Mouse (Mus musculus): ENCODE measurements around the gene 1700010B08Rik. TPM values are rescaled to one million over a fixed set of nuclear protein-coding genes. Genes with fewer than 3 reads are reported as not detected.

The 1700010B08Rik gene
- polyA plus RNA-seq, 1 experiment from 2014 or later, result not detected

GRCm38 (mm10) chr2:173748961-173749659, 29.9 kb downstream of the 1700010B08Rik start:
- no peaks in the 10 kb centered on the region for H3K9me3 ChIP-seq
- ATAC-seq (ENCODE audit: borderline replicate concordance, extremely low read depth, low FRiP score, low TSS enrichment), result peak; percentile 14; the same call in 1 of the 2 replicates
- H3K4me1 ChIP-seq, result 0 out of 2 replicates have a peak, but pooled peaks cover 4% of the 10 kb centered on the region
- no peaks in the 10 kb centered on the region for H3K36me3 ChIP-seq
- no peak overlapping the region for H3K4me2 ChIP-seq
- no peak overlapping the region for H3K4me3 ChIP-seq
- no peaks in the 10 kb centered on the region for H3K27me3 ChIP-seq
- no peak overlapping the region for H3K27ac ChIP-seq
- H3K9ac ChIP-seq, result no peak overlapping the region
- 71% methylated on average over 2 of the region's 2 CpGs for WGBS

- 75% methylated on average over 8 of the region's 8 CpGs for WGBS
- ATAC-seq (ENCODE audit: borderline replicate concordance, extremely low read depth, low FRiP score, low TSS enrichment), result no peak
- Histone ChIP-seq H3K9me3 (no peaks in the 10 kb centered on the region), H3K4me3 (no peak overlapping the region), H3K4me1 (peaks cover 8% of the 10 kb centered on the region; the same call in 1 of the 2 replicates), H3K4me2 (no peak overlapping the region), H3K36me3 (no peaks in the 10 kb centered on the region), H3K9ac (no peak overlapping the region), H3K27me3 (no peaks in the 10 kb centered on the region), H3K27ac (no peak overlapping the region)
These were observed 36.4 kb downstream of the 1700010B08Rik start for GRCm38 (mm10) chr2:173755433-173756144.

GRCm38 (mm10) chr2:173757624-173758155, 38.5 kb downstream of the 1700010B08Rik start:
- Histone ChIP-seq H3K4me2 (no peak overlapping the region), H3K9ac (no peak overlapping the region), H3K27ac (no peak overlapping the region), H3K27me3 (no peaks in the 10 kb centered on the region), H3K4me1 (peaks cover 8% of the 10 kb centered on the region; the same call in 1 of the 2 replicates), H3K4me3 (no peak overlapping the region), H3K36me3 (no peaks in the 10 kb centered on the region), H3K9me3 (no peaks in the 10 kb centered on the region)
- WGBS, result 78% methylated on average over 8 of the region's 8 CpGs
- no peak for ATAC-seq (ENCODE audit: borderline replicate concordance, extremely low read depth, low FRiP score, low TSS enrichment)

- Histone ChIP-seq H3K4me3 (no peak overlapping the region), H3K27me3 (no peaks in the 10 kb centered on the region), H3K4me2 (no peak overlapping the region), H3K9ac (no peak overlapping the region), H3K27ac (no peak overlapping the region), H3K9me3 (no peaks in the 10 kb centered on the region), H3K36me3 (no peaks in the 10 kb centered on the region), H3K4me1 (no peaks in the 10 kb centered on the region)
- WGBS, result 78% methylated on average over 6 of the region's 6 CpGs
- no peak for ATAC-seq (ENCODE audit: borderline replicate concordance, extremely low read depth, low FRiP score, low TSS enrichment)
These were observed 41.4 kb downstream of the 1700010B08Rik start for GRCm38 (mm10) chr2:173760607-173761006.

GRCm38 (mm10) chr2:173764629-173765028, 45.4 kb downstream of the 1700010B08Rik start:
- H3K36me3 ChIP-seq, result no peaks in the 10 kb centered on the region
- no peak overlapping the region for H3K4me3 ChIP-seq
- peaks cover 7% of the 10 kb centered on the region; the same call in 1 of the 2 replicates for H3K4me1 ChIP-seq
- no peak overlapping the region for H3K4me2 ChIP-seq
- no peak for ATAC-seq (ENCODE audit: borderline replicate concordance, extremely low read depth, low FRiP score, low TSS enrichment)
- no peak overlapping the region for H3K9ac ChIP-seq
- WGBS, result 31% methylated on average over 3 of the region's 3 CpGs
- no peak overlapping the region for H3K27ac ChIP-seq
- no peaks in the 10 kb centered on the region for H3K27me3 ChIP-seq
- no peaks in the 10 kb centered on the region for H3K9me3 ChIP-seq

GRCm38 (mm10) chr2:173767959-173768595, 48.9 kb downstream of the 1700010B08Rik start:
- H3K4me3 ChIP-seq, result no peak overlapping the region
- WGBS, result 51% methylated on average over 8 of the region's 8 CpGs
- no peaks in the 10 kb centered on the region for H3K36me3 ChIP-seq
- H3K27ac ChIP-seq, result no peak overlapping the region
- no peaks in the 10 kb centered on the region for H3K27me3 ChIP-seq
- H3K4me1 ChIP-seq, result peaks cover 7% of the 10 kb centered on the region; the same call in 1 of the 2 replicates
- no peaks in the 10 kb centered on the region for H3K9me3 ChIP-seq
- no peak overlapping the region for H3K4me2 ChIP-seq
- ATAC-seq (ENCODE audit: borderline replicate concordance, extremely low read depth, low FRiP score, low TSS enrichment), result no peak
- no peak overlapping the region for H3K9ac ChIP-seq

GRCm38 (mm10) chr2:173769183-173769582, 50.0 kb downstream of the 1700010B08Rik start:
- no peaks in the 10 kb centered on the region for H3K27me3 ChIP-seq
- no peak for ATAC-seq (ENCODE audit: borderline replicate concordance, extremely low read depth, low FRiP score, low TSS enrichment)
- peaks cover 7% of the 10 kb centered on the region; the same call in 1 of the 2 replicates for H3K4me1 ChIP-seq
- 61% methylated on average over 10 of the region's 10 CpGs for WGBS
- no peak overlapping the region for H3K4me3 ChIP-seq
- no peak overlapping the region for H3K4me2 ChIP-seq
- H3K9ac ChIP-seq, result no peak overlapping the region
- H3K36me3 ChIP-seq, result no peaks in the 10 kb centered on the region
- no peaks in the 10 kb centered on the region for H3K9me3 ChIP-seq
- no peak overlapping the region for H3K27ac ChIP-seq

- Histone ChIP-seq H3K27ac (no peak overlapping the region), H3K9me3 (no peaks in the 10 kb centered on the region), H3K27me3 (no peaks in the 10 kb centered on the region), H3K4me3 (no peak overlapping the region), H3K36me3 (no peaks in the 10 kb centered on the region), H3K4me1 (peaks cover 7% of the 10 kb centered on the region; the same call in 1 of the 2 replicates), H3K4me2 (no peak overlapping the region), H3K9ac (no peak overlapping the region)
- WGBS, result 81% methylated on average over 5 of the region's 5 CpGs
- no peak for ATAC-seq (ENCODE audit: borderline replicate concordance, extremely low read depth, low FRiP score, low TSS enrichment)
These were observed 51.4 kb downstream of the 1700010B08Rik start for GRCm38 (mm10) chr2:173770620-173771019.

Small RNAs within 50 kb of the gene (microRNA-seq; reads per million reads assigned to microRNA genes)
- gene Mir6340, result not detected

Other genes starting within 250 kb of the 1700010B08Rik start
- gene 1700021F07Rik, start 196.8 kb upstream of the 1700010B08Rik start, polyA plus RNA-seq (2015; fragmentation: Nextera tagmentation; extraction: Ambion mirVana), result not detected in 2 replicates
- gene Ankrd60, start 141.1 kb upstream of the 1700010B08Rik start, polyA plus RNA-seq (2015; fragmentation: Nextera tagmentation; extraction: Ambion mirVana), result not detected in 2 replicates
- gene Rab22a, start 59.7 kb upstream of the 1700010B08Rik start, polyA plus RNA-seq (2015; fragmentation: Nextera tagmentation; extraction: Ambion mirVana), result 33.0 and 34.3 TPM in 2 replicates
- 9.1 and 12.8 TPM in 2 replicates for gene Vapb, start 18.1 kb downstream of the 1700010B08Rik start, polyA plus RNA-seq (2015; fragmentation: Nextera tagmentation; extraction: Ambion mirVana)

Measured in lung, embryonic 15.5 days (tissue).